Mouse (Mus musculus) ovary, adult 10 weeks (tissue): Measurements from ENCODE around the gene Trpm2. TPM values are rescaled to one million over a fixed set of nuclear protein-coding genes. Genes with fewer than 3 reads are reported as not detected.

Experiments used
- polyA plus RNA-seq: library from polyadenylated mRNA; stranded (reverse); fragments of 350-450 nt; fragmentation: Illumina TruSeq; extraction: RNeasy Lipid Tissue Mini Kit (QIAGEN cat#74804); gene quantifications from one replicate; pipeline ENCODE4 v1.2.3, GENCODE M21; 2014

Trpm2 gene
- polyA plus RNA-seq = not detected

DNA sequence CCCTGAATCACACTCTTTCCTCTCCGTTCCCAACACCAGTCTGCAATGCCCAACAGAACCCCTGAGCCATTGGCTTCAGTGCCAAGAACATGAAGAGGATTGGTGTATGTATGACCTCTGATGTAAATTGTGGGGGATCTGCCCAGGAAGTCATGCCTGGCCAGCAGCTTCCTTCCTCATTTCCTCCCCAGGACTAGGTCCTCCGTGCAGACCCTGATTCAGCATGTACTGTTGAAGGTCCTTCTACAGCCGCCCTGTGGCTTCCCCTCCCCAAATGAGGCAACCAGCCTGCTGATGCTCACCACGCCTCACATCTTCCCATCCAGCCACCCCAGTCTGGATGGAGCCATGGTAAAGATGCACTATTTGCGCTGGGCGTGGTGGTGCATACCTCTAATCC, at the start of gene Trpm2:
Gene Trpm2 (minus strand): TSS at position 83 of the 400 bp plus-strand sequence.

DNA sequence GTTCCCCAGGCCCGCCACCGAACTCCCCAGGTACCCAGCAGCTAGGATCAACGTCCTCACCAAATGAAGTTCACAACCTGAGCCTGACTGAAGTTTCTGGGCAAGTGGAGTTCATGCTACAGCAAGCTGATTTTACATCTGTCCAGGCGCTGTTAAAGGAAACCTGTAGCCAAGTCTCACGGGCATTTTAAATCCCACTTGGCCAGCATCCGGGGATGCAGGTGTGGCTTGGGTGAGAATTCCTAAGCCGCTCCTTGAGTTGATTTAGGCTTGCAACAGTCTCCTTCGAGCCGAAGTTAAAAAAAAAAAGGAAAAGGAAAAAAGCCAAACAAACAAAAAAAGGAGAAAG, 39.6 kb upstream of the Trpm2 start, which contains the start of gene Pfkl:
Gene Pfkl (minus strand): TSS at position 139 of the 349 bp plus-strand sequence.

DNA sequence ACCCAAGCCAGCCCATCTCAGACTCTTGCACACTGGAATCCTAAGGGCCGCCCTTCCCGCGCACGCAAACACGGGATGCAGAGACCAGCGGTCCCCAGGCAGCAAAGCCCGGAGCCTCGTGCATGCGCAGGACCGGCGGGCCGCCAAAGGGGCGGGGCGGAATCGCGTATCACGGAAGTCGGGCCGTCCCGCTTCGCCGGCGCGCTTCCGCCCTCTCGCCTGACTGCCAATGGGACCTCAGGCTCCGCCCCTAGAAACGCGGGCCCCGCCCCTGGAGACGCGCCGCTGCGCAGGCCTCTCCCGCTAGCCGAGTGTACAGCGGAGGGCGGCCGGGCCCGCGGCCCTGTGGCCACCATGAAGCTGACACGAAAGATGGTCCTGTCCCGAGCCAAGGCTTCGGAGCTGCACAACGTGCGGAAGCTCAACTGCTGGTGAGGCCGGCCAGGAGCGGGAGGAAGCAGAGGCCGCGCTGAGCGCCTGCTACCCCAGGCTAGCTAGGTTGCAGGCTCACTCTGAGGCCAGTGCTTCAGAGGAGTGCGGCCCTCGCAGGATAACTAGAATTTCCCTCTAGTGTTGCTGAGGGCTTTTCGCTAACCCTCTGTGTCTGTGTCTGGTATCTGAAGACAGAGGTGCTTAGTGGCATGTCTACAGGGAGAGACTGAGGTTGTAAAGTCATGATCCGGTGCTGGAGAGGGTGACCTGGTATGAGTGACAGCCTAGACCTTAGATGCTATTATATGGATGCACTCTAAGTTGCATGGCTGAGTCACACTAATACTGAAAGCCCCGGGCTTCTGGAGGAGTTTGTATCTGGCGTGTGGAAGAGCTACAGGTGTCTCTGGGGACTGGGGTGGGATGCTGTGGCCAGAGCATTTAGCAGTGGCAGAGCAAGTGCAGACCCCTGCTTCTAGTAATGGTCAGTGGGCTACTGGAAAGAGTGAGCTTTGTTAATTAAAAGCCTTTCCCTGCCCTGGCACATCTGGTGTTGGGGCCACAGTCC, 8.3 kb upstream of the Trpm2 start, which contains the start of gene 1810043G02Rik:
Gene 1810043G02Rik (plus strand): TSS at position 174 of the 1,000 bp plus-strand sequence.

DNA sequence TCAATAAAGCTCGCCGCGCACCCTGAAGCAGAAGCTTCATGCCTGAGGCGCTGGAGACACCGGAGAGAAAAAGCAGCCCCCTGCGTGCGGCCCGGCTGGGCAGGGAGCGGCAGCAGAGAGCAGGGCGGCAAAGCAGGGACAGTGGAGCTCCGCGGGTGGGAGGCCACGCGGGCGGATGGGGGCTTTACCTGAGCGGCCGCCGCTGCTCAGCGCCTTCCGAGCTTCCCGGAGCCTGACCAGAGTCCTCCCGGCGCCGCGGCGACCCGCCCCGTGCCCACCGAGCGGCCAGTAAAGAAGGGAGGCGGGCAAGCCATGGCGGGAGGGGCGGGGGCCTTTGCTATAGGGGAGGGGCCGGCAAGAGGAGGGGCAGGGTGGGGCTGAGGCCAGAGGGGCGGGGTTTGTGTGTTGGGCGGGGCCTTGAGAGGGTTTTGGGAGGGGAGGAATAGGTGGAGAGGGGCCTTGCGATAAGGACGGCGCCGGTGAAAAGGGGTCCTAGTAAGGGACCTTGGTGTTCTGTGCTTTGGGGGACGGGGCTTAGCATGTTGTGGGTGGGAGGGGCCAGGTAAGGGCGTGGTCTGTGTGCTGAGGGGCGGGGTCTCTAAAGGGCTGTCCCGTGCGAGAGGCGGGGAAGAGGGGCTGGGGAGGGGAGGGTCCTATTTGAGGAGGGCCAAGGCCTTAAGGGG, 68.0 kb downstream of the Trpm2 start, which contains the start of gene Lrrc3:
Gene Lrrc3 (minus strand): TSS at position 326 of the 683 bp plus-strand sequence.

DNA sequence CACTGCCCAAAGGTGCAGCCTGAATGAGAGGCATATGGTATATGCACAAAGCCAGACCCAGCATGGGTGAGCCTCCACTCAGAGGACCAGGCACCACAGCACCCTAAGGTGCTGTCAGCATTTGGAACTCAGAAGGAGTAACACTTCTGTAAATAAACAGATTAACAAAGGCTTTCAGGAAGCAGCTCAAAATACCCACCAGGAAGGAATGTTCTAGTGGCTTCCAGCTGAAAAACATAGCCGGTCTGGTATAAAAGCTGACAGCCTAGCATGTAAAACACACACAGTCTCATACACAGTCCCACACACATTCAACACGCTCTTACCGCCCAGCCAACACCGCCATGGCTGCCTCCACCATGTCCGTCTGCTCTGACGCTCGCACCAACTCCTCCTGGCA, 108.7 kb downstream of the Trpm2 start, which contains the start of gene Gm3285:
Gene Gm3285 (plus strand): TSS at position 301 of the 400 bp plus-strand sequence.

Other genes starting within 250 kb of the Trpm2 start
- gene Krtap12-1, start 250.0 kb downstream of the Trpm2 start, polyA plus RNA-seq = not detected
- not detected for gene Gm10100, start 244.1 kb downstream of the Trpm2 start, polyA plus RNA-seq
- gene Gm18596, start 227.9 kb downstream of the Trpm2 start, polyA plus RNA-seq = not detected
- gene Gm9736, start 219.2 kb downstream of the Trpm2 start, polyA plus RNA-seq = not detected
- gene Gm3233, start 210.9 kb downstream of the Trpm2 start, polyA plus RNA-seq = not detected
- not detected for gene Gm3238, start 199.2 kb downstream of the Trpm2 start, polyA plus RNA-seq
- gene Gm7138, start 193.6 kb downstream of the Trpm2 start, polyA plus RNA-seq = not detected
- not detected for gene Gm3250, start 188.0 kb downstream of the Trpm2 start, polyA plus RNA-seq
- not detected for gene Gm7137, start 182.4 kb downstream of the Trpm2 start, polyA plus RNA-seq
- gene Gm9639, start 175.5 kb downstream of the Trpm2 start, polyA plus RNA-seq = not detected
- gene Gm19668, start 171.4 kb downstream of the Trpm2 start, polyA plus RNA-seq = not detected
- not detected for gene Gm9507, start 158.7 kb downstream of the Trpm2 start, polyA plus RNA-seq
- not detected for gene Gm2696, start 155.9 kb downstream of the Trpm2 start, polyA plus RNA-seq
- gene Krtap10-4, start 143.5 kb downstream of the Trpm2 start, polyA plus RNA-seq = not detected
- gene Krtap10-10, start 134.6 kb downstream of the Trpm2 start, polyA plus RNA-seq = not detected
- gene Gm36176, start 123.8 kb downstream of the Trpm2 start, polyA plus RNA-seq = not detected
- gene Gm10318, start 117.7 kb downstream of the Trpm2 start, polyA plus RNA-seq = not detected
- not detected for gene Gm3285, start 108.6 kb downstream of the Trpm2 start, polyA plus RNA-seq
- 0.71 TPM for gene Lrrc3, start 68.0 kb downstream of the Trpm2 start, polyA plus RNA-seq
- gene 1810043G02Rik, start 8.0 kb upstream of the Trpm2 start, polyA plus RNA-seq = 1.4 TPM
- gene Pfkl, start 39.5 kb upstream of the Trpm2 start, polyA plus RNA-seq = 1.7 TPM
- 0.91 TPM for gene Dnmt3l, start 71.4 kb upstream of the Trpm2 start, polyA plus RNA-seq
- not detected for gene Aire, start 73.0 kb upstream of the Trpm2 start, polyA plus RNA-seq
- gene Icosl, start 98.7 kb upstream of the Trpm2 start, polyA plus RNA-seq = 14.3 TPM
- 21.2 TPM for gene D10Jhu81e, start 199.2 kb upstream of the Trpm2 start, polyA plus RNA-seq
- gene Pwp2, start 214.6 kb upstream of the Trpm2 start, polyA plus RNA-seq = 6.0 TPM